Mouse (Mus musculus) myocyte (in vitro differentiated cells): ENCODE results near the gene Pcf11.

Source experiments
- POLR2A ChIP-seq: IDR thresholded peaks from one replicate; pipeline ENCODE4 v1.6.1; 2011; ENCODE audit warnings: low read depth, mild to moderate bottlenecking, control low read depth, moderate library complexity; ENCODE audit not compliant: insufficient read length
- TCF12 ChIP-seq: IDR thresholded peaks from one replicate; pipeline ENCODE4 v1.6.1; 2011; ENCODE audit warnings: mild to moderate bottlenecking, control low read depth; ENCODE audit not compliant: poor library complexity, insufficient read depth, severe bottlenecking
- USF1 ChIP-seq: IDR thresholded peaks from one replicate; pipeline ENCODE4 v1.6.1; 2011; ENCODE audit warnings: low read depth, mild to moderate bottlenecking, control low read depth, moderate library complexity

- TF ChIP-seq POLR2A (no peak), TCF12 (no peak), USF1 (no peak)
These were observed 37.0 kb upstream of the Pcf11 start for GRCm38 (mm10) chr7:92706711-92707110.
